Mouse (Mus musculus): ENCODE data around the gene Pif1.

DNA sequence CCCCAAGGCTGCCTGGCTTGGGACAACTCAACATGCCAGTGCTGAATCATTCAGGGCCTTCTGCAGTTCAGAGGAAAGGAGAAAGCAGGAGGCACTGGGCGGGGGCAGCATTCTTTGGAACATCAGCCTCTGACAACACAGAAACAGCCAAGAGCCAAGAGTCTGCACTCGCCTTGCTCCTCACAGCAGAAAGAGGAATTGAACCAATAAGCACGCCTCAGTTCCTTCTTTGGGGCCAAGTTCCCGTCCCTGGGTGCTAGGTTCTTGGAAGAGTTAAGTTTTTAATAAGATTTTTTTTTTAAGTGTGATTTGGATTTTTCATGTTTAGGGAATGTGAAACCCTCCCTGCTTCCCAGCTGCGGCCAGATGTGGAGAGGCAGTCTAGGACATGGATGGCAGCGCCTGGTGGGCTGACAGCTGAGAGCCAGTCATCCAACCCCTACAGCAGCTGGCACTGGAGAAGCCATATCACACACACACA lies 17.4 kb upstream of the Pif1 start:
- TF ChIP-seq GATA1 (IDR thresholded peaks at IDR 0.05; ENCODE audit: borderline replicate concordance, low read length) = no peak
- TF ChIP-seq FLI1 (IDR thresholded peaks at IDR 0.05; ENCODE audit: low read length) = no peak

Data from megakaryocyte, embryonic 14.5 days (primary cell).